Mouse (Mus musculus) embryo, embryonic 9.5 days (tissue): Measurements from ENCODE around the gene Gltpd2.
"Not testable (repeated sequence)": the region's sequence is repeated elsewhere in the genome, so short reads cannot be mapped to it uniquely, and the experiment has no call there.

ENCODE experiments used
- DNase-seq: peaks from one replicate; pipeline ENCODE4 v3.0.0-alpha.2; 2017; ENCODE audit errors: extremely low spot score

The Gltpd2 gene

GRCm38 (mm10) chr11:70516352-70516751 is 2.6 kb upstream of the Gltpd2 start:
- peak; percentile 69 for DNase-seq

DNA sequence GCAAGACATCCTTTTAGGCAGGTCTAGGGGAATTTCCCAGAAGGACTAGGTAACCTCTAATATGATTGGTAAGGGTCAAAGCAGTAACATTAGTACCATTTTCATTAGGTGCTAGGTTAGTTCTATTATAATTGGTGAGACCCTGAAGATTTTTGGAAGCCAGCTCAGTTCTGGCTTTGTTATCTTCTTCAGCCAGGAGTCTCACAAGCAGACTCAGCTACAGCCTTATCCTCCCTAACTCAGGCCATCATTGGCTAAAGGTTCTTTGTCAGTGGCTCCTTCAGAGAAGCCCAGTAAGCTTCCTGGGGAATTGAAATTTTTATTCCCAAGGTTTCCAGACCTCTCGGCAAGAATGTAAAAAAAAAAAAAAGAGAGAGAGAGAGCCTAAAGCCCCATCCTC is 560 bp upstream of the Gltpd2 start:
- no peak for DNase-seq

DNA sequence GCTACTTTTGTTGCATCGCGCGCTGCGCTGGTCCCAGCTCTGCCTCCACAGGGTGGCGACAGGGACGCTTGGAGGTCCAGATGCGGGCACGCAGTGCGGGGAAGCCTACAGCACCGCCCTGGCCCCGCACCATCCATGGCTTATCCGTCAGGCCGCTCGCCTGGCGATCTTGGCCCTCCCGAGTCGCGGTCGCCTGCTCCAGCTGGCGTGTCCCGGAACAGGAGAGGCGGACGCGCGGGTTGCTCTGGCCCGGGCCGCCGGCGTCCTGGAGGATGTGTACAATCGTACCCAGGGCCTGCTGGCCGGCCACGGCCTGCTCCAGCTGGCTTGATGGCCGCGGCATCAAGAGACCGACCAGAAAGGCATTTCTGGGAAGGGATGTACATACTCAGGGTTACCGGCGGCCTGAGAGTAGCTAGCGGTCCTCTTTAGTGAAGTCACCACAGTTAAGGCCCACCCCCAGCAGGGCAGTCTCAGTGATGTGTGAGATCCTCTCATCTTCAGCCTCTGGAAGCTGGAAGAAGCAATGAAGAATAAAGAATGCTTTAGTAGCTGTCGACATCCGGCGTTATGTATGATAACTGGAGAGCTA is 1.3 kb downstream of the Gltpd2 start:
- DNase-seq: peak; percentile 69

DNA sequence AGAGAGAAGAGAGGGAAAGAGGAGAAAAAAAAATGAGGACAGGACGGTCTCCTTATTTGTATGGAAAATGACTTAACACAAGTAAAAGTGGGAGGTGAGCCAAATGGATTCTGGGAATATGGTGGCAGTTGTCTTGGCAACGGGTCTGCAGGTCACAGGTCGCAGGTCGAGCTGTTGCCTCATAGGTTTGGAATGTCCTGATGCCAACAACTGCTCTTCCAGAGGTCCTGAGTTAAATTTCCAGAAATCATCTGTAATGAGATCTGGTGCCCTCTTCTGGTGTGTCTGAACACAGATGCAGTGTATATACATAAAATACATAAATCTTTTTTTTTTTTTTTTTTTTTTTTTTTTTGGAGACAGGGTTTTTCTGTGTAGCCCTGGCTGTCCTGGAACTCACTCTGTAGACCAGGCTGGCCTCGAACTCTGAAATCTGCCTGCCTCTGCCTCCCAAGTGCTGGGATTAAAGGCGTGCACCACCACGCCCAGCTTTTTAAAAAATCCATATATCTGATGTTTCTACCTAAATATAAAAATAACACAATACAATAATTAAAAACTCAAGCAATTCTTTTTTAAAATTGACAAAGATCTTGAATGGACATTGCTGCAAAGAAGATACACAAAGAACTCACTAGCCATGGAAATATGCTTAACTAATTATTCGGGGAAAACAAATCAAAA is 4.5 kb downstream of the Gltpd2 start:
- peak; percentile 29 for DNase-seq

- DNase-seq: no peak
Observed at GRCm38 (mm10) chr11:70524782-70525181, 5.8 kb downstream of the Gltpd2 start.

DNA sequence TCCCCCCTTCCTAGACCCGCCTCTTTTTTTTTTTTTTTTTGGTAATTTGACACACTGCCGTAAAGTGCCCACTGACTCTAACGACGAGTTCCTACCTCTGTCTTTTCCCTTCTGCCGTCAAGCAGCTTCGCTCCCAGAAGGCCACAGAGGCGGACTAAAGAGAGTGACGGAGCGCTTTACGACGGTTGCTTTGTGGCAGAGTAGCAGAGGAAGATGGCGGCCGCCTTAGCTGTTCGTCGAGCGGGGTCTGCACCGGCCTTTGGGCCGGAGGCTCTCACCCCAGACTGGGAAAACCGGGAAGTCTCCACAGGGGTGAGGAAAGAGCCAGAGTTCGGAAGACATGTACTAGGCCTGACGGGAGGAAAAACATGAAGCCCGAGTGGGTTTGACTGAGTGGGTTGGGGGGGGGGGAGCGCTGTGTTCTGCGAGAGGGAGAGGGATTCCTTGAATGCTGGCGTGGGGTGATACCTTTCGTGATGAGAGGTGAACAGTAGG is 6.2 kb downstream of the Gltpd2 start, which contains the start of gene Psmb6:
TSS of gene Psmb6 (plus strand) at position 184 of the 495 bp plus-strand sequence.
- peak; percentile 89 for DNase-seq

DNA sequence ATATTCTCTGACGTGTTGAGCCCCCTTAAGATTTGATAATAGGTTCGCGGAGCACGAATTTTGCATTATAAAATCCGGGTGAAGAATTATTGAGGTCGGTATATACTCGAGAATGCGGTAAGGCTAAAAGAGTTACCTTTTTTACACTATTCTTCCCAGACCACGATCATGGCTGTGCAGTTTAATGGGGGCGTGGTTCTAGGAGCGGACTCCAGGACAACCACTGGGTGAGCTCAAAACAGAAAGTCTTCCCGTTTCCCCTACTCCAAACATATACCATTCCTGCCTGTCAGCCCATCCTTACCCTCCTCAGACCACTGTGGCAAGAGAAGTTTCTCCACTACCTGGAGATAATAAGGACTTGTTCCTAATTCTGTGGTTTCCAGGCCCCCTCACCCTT is 6.7 kb downstream of the Gltpd2 start:
- DNase-seq: no peak

GRCm38 (mm10) chr11:70526211-70526610 is 7.2 kb downstream of the Gltpd2 start:
- DNase-seq: no peak

DNA sequence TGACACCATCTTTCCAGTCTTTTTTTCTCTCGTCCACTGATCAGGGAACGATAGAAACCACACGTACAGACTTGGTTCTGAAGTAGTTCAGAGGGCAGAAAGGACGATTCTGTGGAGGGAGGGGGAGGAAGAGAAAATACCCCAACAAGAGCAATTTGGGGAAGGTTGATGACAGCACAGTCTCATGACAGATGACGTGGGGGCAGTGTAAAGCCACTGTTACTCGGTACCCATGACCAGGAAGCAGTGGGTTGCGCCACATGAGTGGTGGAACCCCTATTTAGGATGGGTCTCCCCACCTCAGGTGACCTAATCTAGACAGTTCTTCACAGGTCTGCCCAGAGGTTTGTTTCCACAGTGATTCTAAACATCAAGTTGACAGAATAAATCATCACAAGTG is 9.6 kb downstream of the Gltpd2 start:
- DNase-seq: no peak

- not testable (repeated sequence) for DNase-seq
Observed at GRCm38 (mm10) chr11:70531065-70531464, 12.1 kb downstream of the Gltpd2 start.

DNA sequence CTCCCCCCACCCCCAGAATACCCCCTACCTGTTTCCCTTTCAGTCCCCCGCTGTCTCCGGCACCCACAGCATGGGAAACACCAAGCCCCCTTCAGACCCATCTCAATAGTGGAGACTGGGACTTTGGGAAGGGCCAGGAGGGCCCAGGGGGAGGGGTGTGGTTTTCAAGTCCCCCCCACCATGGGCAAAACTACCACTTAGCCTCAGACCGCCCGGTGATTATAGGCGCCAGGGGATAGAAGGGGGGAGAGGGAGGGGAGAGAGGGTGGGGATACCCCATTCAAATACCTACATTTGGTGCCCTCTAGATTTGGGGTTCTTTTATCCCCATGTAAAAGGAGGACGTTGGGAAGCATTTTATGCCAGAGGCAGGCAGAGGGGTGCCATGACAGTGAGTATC is 13.8 kb downstream of the Gltpd2 start, which contains the start of gene Gm40193:
TSS of gene Gm40193 (minus strand) at position 101 of the 400 bp plus-strand sequence.
- no peak for DNase-seq

GRCm38 (mm10) chr11:70539423-70539822 is 20.4 kb downstream of the Gltpd2 start:
- DNase-seq: no peak

- DNase-seq: peak; percentile 83
Observed at GRCm38 (mm10) chr11:70539877-70540587, 21.0 kb downstream of the Gltpd2 start, which contains the start of gene Pld2. TSS of gene Pld2 (plus strand) at chr11:70540064.

GRCm38 (mm10) chr11:70540928-70541327 is 21.9 kb downstream of the Gltpd2 start:
- no peak for DNase-seq

DNA sequence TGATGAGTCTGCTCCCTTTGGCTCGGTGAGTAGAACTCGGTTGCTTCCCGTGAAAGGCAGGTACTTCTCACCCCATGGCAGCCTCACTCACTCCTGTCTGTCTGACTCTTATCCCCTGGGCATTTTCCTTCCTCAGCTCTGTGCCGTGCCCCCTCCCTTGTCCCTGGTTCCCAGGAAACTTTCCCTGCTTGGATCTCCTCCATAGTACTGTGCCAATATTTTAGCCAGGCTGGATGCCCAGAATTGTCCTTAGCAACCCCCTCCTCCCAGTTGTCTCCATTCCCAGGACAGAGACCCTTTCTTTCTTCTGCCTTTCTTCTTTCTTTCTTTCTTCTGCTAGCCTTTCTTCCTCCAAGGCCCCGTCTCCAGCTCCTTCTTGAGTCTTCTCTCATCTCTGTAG is 22.4 kb downstream of the Gltpd2 start:
- no peak for DNase-seq

GRCm38 (mm10) chr11:70544496-70544895 is 25.5 kb downstream of the Gltpd2 start:
- DNase-seq: no peak

- DNase-seq: no peak
Observed at GRCm38 (mm10) chr11:70551526-70551925, 32.5 kb downstream of the Gltpd2 start.

- no peak for DNase-seq
Observed at GRCm38 (mm10) chr11:70553940-70554339, 34.9 kb downstream of the Gltpd2 start.

DNA sequence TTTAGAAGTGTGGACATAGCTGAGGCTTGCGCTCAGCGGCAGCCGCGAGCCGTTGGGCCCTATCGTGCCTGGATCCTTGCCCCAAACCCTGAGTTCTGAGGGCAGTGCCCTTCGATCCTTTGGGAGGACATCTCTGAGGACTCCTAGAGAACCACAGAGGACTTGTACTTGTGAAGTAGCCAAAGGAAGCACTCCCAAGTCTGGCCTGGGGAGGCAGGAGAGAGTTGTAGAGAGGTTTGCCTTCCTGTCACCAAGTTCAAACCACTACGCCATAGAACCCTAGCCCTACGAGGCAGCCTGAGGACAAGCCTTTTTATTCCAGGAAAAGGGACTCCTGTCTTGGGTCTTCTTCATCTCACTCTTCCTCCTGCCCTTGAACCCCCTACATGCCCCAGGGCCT is 38.5 kb downstream of the Gltpd2 start:
- no peak for DNase-seq

DNA sequence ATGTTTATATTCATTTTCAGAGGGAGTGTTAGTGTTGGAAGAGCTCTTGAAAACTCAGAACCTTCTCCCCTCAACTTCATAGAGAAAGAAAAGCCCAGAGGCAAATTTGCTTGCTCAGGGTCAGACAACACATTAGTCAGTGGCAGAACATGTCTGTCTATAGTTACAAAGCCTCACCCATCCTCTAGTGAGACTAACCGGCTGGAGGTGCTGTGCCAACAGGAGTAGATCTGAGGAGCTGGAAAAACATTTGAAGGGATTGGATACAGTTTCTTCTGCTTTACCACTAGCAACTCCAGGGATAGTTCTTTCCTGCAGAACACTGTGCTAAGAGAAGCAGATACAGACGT is 42.9 kb downstream of the Gltpd2 start:
- DNase-seq: no peak

DNA sequence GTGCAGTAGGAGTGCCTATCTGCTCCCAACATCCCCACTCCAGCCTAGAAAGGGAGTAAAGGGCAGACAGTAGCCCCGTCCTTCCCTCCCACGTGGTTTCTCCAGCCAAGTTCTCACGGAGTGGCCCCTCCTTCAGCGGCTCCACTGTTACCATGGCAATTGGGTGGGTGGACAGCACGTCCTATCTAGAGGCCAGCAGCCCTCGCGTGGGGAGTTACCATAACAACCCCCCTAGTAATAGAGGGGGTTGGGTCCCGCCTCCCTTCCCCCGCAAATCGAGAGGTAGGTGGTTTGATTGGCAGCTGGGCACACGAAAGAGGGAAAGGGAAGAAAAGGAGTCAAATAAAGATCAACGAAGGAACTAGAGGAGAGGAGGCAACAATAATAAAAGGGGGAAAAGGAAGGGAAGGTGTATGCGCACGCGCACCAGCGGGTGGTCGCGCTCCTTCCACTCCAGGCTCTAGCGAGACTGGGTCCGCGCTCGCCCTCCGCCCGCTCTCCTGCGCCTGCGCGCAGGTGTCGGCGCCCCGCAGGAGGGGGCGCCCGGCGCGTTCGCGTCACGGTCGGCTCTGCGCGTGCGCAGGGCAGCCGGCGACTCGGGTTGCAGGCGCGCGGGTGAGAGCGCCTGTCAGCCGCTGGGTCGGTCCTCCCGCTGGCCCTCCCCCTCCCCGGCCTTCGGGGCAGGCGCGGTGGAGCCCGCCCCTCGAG is 43.4 kb downstream of the Gltpd2 start, which contains the start of gene Mink1:
TSS of gene Mink1 (plus strand) at position 595 of the 708 bp plus-strand sequence.
- peak; percentile 91 for DNase-seq

DNA sequence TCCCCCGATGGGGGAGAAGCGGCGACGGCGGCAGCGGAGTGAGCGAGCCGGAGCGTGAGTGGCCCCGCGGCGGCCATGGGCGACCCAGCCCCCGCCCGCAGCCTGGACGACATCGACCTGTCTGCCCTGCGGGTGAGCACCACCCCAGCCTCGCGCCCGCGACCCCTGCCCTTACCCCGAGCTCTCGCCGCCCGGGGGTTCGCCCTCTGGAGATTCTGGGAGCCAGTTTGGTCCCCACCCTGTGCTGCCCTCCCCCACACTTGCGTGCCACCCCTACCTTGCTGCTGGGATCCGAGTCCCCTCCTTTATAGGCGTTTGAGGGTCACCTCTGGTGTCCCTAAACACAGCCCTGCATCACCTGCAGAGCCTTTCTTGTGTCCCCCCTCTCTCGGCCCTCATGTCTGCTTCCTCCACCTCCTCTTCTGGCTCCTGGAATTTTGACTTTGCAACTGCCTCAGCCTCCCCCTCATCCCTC is 44.0 kb downstream of the Gltpd2 start:
- DNase-seq: no peak
